Mouse (Mus musculus) bone marrow macrophage, adult 2 months (primary cell): ENCODE measurements around the gene Blm.

Experiments used
- CTCF ChIP-seq: IDR thresholded peaks from 2 replicates; pipeline ENCODE4 v1.5.1; 2012; ENCODE audit warnings: low read depth, mild to moderate bottlenecking, low read length, moderate library complexity
- POLR2A ChIP-seq: IDR thresholded peaks from 2 replicates; pipeline ENCODE4 v1.6.1; 2012; ENCODE audit warnings: mild to moderate bottlenecking, low read depth, low read length, borderline replicate concordance

GRCm38 (mm10) chr7:80526698-80527097 lies 8.2 kb downstream of the Blm start:
- TF ChIP-seq POLR2A, result no peak
- no peak for TF ChIP-seq CTCF
